Mouse (Mus musculus) limb, embryonic 11.5 days (tissue): ENCODE measurements around the gene Lsamp. TPM values are rescaled to one million over a fixed set of nuclear protein-coding genes. Genes with fewer than 3 reads are reported as not detected.
"Not testable (repeated sequence)": the region's sequence is repeated elsewhere in the genome, so short reads cannot be mapped to it uniquely, and the experiment has no call there.

Experiments
- ATAC-seq: fragments of 200-750 bp; cut with Nextera tagmentation; 2 replicates; pipeline ENCODE4 v1.8.0; 2017; ENCODE audit warnings: low read depth; ENCODE audit not compliant: insufficient number of reproducible peaks, low FRiP score, low TSS enrichment
- DNase-seq: peaks from one replicate; pipeline ENCODE4 v3.0.0-alpha.2; 2015; ENCODE audit warnings: low spot score
- H3K27ac ChIP-seq: fragments of 300-500 bp; sonication (generic); replicated peaks from 2 replicates; pipeline ENCODE4 v1.5.1; 2014; ENCODE audit warnings: low read depth, mild to moderate bottlenecking, low read length
- H3K27me3 ChIP-seq: fragments of 300-500 bp; sonication (generic); 2 replicates; pipeline ENCODE4 v1.6.1; 2014; ENCODE audit warnings: mild to moderate bottlenecking, low read length, mixed read lengths; ENCODE audit not compliant: control insufficient read depth, insufficient read depth
- H3K36me3 ChIP-seq: fragments of 300-500 bp; sonication (generic); 2 replicates; pipeline ENCODE4 v1.6.1; 2014; ENCODE audit warnings: mild to moderate bottlenecking, low read length, moderate library complexity, mixed read lengths; ENCODE audit not compliant: control insufficient read depth, insufficient read depth
- H3K4me1 ChIP-seq: fragments of 300-500 bp; sonication (generic); 2 replicates; pipeline ENCODE4 v1.6.1; 2014; ENCODE audit warnings: low read length, mixed read lengths; ENCODE audit not compliant: control insufficient read depth, insufficient read depth
- H3K4me2 ChIP-seq: fragments of 300-500 bp; sonication (generic); 2 replicates; pipeline ENCODE4 v1.6.1; 2014; ENCODE audit warnings: low read depth, mild to moderate bottlenecking, moderate library complexity; ENCODE audit not compliant: severe bottlenecking
- H3K4me3 ChIP-seq: fragments of 300-500 bp; sonication (generic); 2 replicates; pipeline ENCODE4 v1.5.1; 2014; ENCODE audit warnings: low read depth, low read length
- H3K9ac ChIP-seq: fragments of 300-500 bp; sonication (generic); 2 replicates; pipeline ENCODE4 v1.6.1; 2014; ENCODE audit warnings: mild to moderate bottlenecking, low read length
- H3K9me3 ChIP-seq: fragments of 300-500 bp; sonication (generic); 2 replicates; pipeline ENCODE4 v1.6.1; 2016; ENCODE audit warnings: low read length; ENCODE audit not compliant: control insufficient read depth
- WGBS: fragments of 180-500 bp; shearing (Covaris S2); extraction: QIAGEN DNeasy Blood & Tissue Kit; methylation state at CpG from one replicate; pipeline ENCODE4 v1.1.7; 2014; 5-methylcytosine and 5-hydroxymethylcytosine counted together
- polyA plus RNA-seq: library from polyadenylated mRNA; unstranded; fragments of >200 nt; fragmentation: Nextera tagmentation; extraction: Ambion mirVana; gene quantifications from 2 replicates; pipeline ENCODE4 v1.2.1, GENCODE M21; 2014

Lsamp gene
- polyA plus RNA-seq, 1 experiment from 2014 or later = 3.1 TPM

- not testable (repeated sequence) for H3K4me1 ChIP-seq, H3K4me3 ChIP-seq, ATAC-seq, H3K27me3 ChIP-seq, H3K36me3 ChIP-seq, H3K4me2 ChIP-seq, DNase-seq, H3K27ac ChIP-seq, H3K9ac ChIP-seq, H3K9me3 ChIP-seq
- WGBS = 59% methylated on average over 7 of the region's 7 CpGs
Observed at GRCm38 (mm10) chr16:40621086-40621485, 636.9 kb downstream of the Lsamp start.

GRCm38 (mm10) chr16:40627159-40627558 lies 643.0 kb downstream of the Lsamp start:
- Histone ChIP-seq H3K27ac (no peak overlapping the region), H3K4me1 (no peaks in the 10 kb centered on the region), H3K36me3 (no peaks in the 10 kb centered on the region), H3K9ac (no peak overlapping the region), H3K4me2 (no peak overlapping the region), H3K4me3 (no peak overlapping the region), H3K27me3 (no peaks in the 10 kb centered on the region), H3K9me3 (no peaks in the 10 kb centered on the region)
- 89% methylated on average over 5 of the region's 5 CpGs for WGBS
- ATAC-seq = no peak
- DNase-seq = no peak

GRCm38 (mm10) chr16:40639621-40640371 lies 655.6 kb downstream of the Lsamp start:
- ATAC-seq = peak; percentile 62
- peak; percentile 56 for DNase-seq
- WGBS = 73% methylated on average over 3 of the region's 3 CpGs
- Histone ChIP-seq H3K27ac (no peak overlapping the region), H3K4me2 (no peak overlapping the region), H3K36me3 (no peaks in the 10 kb centered on the region), H3K9ac (no peak overlapping the region), H3K27me3 (no peaks in the 10 kb centered on the region), H3K9me3 (no peaks in the 10 kb centered on the region), H3K4me3 (no peak overlapping the region), H3K4me1 (no peaks in the 10 kb centered on the region)

- Histone ChIP-seq H3K27ac (no peak overlapping the region), H3K36me3 (no peaks in the 10 kb centered on the region), H3K4me2 (no peak overlapping the region), H3K27me3 (no peaks in the 10 kb centered on the region), H3K4me1 (no peaks in the 10 kb centered on the region), H3K4me3 (no peak overlapping the region), H3K9me3 (no peaks in the 10 kb centered on the region), H3K9ac (no peak overlapping the region)
- ATAC-seq = no peak
- DNase-seq = no peak
- 89% methylated on average over 5 of the region's 5 CpGs for WGBS
Observed at GRCm38 (mm10) chr16:40652800-40653199, 668.6 kb downstream of the Lsamp start.

GRCm38 (mm10) chr16:40653508-40653907 lies 669.3 kb downstream of the Lsamp start:
- Histone ChIP-seq H3K4me2 (no peak overlapping the region), H3K27ac (no peak overlapping the region), H3K27me3 (no peaks in the 10 kb centered on the region), H3K4me1 (no peaks in the 10 kb centered on the region), H3K9me3 (no peaks in the 10 kb centered on the region), H3K9ac (no peak overlapping the region), H3K36me3 (no peaks in the 10 kb centered on the region), H3K4me3 (no peak overlapping the region)
- WGBS = 86% methylated on average over 1 of the region's 1 CpGs
- ATAC-seq (no peak), DNase-seq (no peak)

GRCm38 (mm10) chr16:40656347-40656746 lies 672.2 kb downstream of the Lsamp start:
- H3K4me2 ChIP-seq = no peak overlapping the region
- 66% methylated on average over 5 of the region's 5 CpGs for WGBS
- ATAC-seq = no peak
- no peaks in the 10 kb centered on the region for H3K9me3 ChIP-seq
- H3K9ac ChIP-seq = no peak overlapping the region
- no peaks in the 10 kb centered on the region for H3K27me3 ChIP-seq
- H3K4me1 ChIP-seq = no peaks in the 10 kb centered on the region
- DNase-seq = no peak
- H3K4me3 ChIP-seq = no peak overlapping the region
- no peaks in the 10 kb centered on the region for H3K36me3 ChIP-seq
- no peak overlapping the region for H3K27ac ChIP-seq

- H3K27me3 ChIP-seq = no peaks in the 10 kb centered on the region
- H3K4me2 ChIP-seq = no peak overlapping the region
- no peak for ATAC-seq
- 47% methylated on average over 6 of the region's 6 CpGs for WGBS
- no peaks in the 10 kb centered on the region for H3K4me1 ChIP-seq
- H3K36me3 ChIP-seq = no peaks in the 10 kb centered on the region
- H3K4me3 ChIP-seq = no peak overlapping the region
- H3K9ac ChIP-seq = no peak overlapping the region
- no peak for DNase-seq
- no peaks in the 10 kb centered on the region for H3K9me3 ChIP-seq
- H3K27ac ChIP-seq = no peak overlapping the region
Observed at GRCm38 (mm10) chr16:40656871-40657270, 672.7 kb downstream of the Lsamp start.

- Histone ChIP-seq H3K9ac (no peak overlapping the region), H3K27me3 (no peaks in the 10 kb centered on the region), H3K4me2 (no peak overlapping the region), H3K9me3 (no peaks in the 10 kb centered on the region), H3K27ac (no peak overlapping the region), H3K36me3 (no peaks in the 10 kb centered on the region), H3K4me1 (no peaks in the 10 kb centered on the region), H3K4me3 (no peak overlapping the region)
- no peak for ATAC-seq
- no peak for DNase-seq
Observed at GRCm38 (mm10) chr16:40685531-40685930, 701.4 kb downstream of the Lsamp start.

- no peaks in the 10 kb centered on the region for H3K27me3 ChIP-seq
- H3K9ac ChIP-seq = no peak overlapping the region
- H3K4me1 ChIP-seq = no peaks in the 10 kb centered on the region
- DNase-seq (no peak), ATAC-seq (no peak)
- no peaks in the 10 kb centered on the region for H3K9me3 ChIP-seq
- no peak overlapping the region for H3K4me3 ChIP-seq
- H3K27ac ChIP-seq = no peak overlapping the region
- 11% methylated on average over 2 of the region's 2 CpGs for WGBS
- no peaks in the 10 kb centered on the region for H3K36me3 ChIP-seq
- H3K4me2 ChIP-seq = no peak overlapping the region
Observed at GRCm38 (mm10) chr16:40692292-40692691, 708.1 kb downstream of the Lsamp start.
